Mouse (Mus musculus) limb, embryonic 11.5 days (tissue): Measurements from ENCODE around the gene Tmeff2. TPM values are rescaled to one million over a fixed set of nuclear protein-coding genes. Genes with fewer than 3 reads are reported as not detected.

ENCODE experiments used
- ATAC-seq: fragments of 200-750 bp; cut with Nextera tagmentation; 2 replicates; pipeline ENCODE4 v1.8.0; 2017; ENCODE audit warnings: low read depth; ENCODE audit not compliant: insufficient number of reproducible peaks, low FRiP score, low TSS enrichment
- DNase-seq: peaks from one replicate; pipeline ENCODE4 v3.0.0-alpha.2; 2015; ENCODE audit warnings: low spot score
- H3K27ac ChIP-seq: fragments of 300-500 bp; sonication (generic); replicated peaks from 2 replicates; pipeline ENCODE4 v1.5.1; 2014; ENCODE audit warnings: low read depth, mild to moderate bottlenecking, low read length
- H3K27me3 ChIP-seq: fragments of 300-500 bp; sonication (generic); 2 replicates; pipeline ENCODE4 v1.6.1; 2014; ENCODE audit warnings: mild to moderate bottlenecking, low read length, mixed read lengths; ENCODE audit not compliant: control insufficient read depth, insufficient read depth
- H3K36me3 ChIP-seq: fragments of 300-500 bp; sonication (generic); 2 replicates; pipeline ENCODE4 v1.6.1; 2014; ENCODE audit warnings: mild to moderate bottlenecking, low read length, moderate library complexity, mixed read lengths; ENCODE audit not compliant: control insufficient read depth, insufficient read depth
- H3K4me1 ChIP-seq: fragments of 300-500 bp; sonication (generic); 2 replicates; pipeline ENCODE4 v1.6.1; 2014; ENCODE audit warnings: low read length, mixed read lengths; ENCODE audit not compliant: control insufficient read depth, insufficient read depth
- H3K4me2 ChIP-seq: fragments of 300-500 bp; sonication (generic); 2 replicates; pipeline ENCODE4 v1.6.1; 2014; ENCODE audit warnings: low read depth, mild to moderate bottlenecking, moderate library complexity; ENCODE audit not compliant: severe bottlenecking
- H3K4me3 ChIP-seq: fragments of 300-500 bp; sonication (generic); 2 replicates; pipeline ENCODE4 v1.5.1; 2014; ENCODE audit warnings: low read depth, low read length
- H3K9ac ChIP-seq: fragments of 300-500 bp; sonication (generic); 2 replicates; pipeline ENCODE4 v1.6.1; 2014; ENCODE audit warnings: mild to moderate bottlenecking, low read length
- H3K9me3 ChIP-seq: fragments of 300-500 bp; sonication (generic); 2 replicates; pipeline ENCODE4 v1.6.1; 2016; ENCODE audit warnings: low read length; ENCODE audit not compliant: control insufficient read depth
- WGBS: fragments of 180-500 bp; shearing (Covaris S2); extraction: QIAGEN DNeasy Blood & Tissue Kit; methylation state at CpG from one replicate; pipeline ENCODE4 v1.1.7; 2014; 5-methylcytosine and 5-hydroxymethylcytosine counted together
- polyA plus RNA-seq: library from polyadenylated mRNA; unstranded; fragments of >200 nt; fragmentation: Nextera tagmentation; extraction: Ambion mirVana; gene quantifications from 2 replicates; pipeline ENCODE4 v1.2.1, GENCODE M21; 2014

Gene Tmeff2
- polyA plus RNA-seq, 1 experiment from 2014 or later, result 3.5 TPM

DNA sequence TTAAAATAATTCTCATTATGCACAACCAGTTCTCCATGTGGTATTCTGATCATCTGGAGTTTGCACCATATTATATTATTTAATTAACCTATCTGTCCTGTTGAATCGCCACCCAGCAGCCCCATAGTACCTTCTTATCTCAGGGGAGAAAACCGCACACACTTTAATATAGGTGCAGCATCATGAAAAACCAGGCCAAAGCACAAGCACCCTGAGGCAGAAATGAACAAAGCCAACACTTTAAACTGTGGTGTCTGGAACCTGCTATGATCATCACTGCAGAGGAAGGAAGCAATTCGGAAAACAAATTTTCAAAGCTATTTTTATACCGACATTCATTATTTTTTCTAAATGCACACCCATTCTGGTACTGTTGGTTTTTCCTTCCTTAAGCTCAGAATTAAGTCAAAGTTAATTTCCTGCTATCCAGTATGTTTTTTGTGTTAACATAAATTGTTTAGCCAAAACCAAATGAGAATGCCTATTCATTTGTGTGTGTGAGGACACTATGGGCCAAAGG lies 206.0 kb downstream of the Tmeff2 start:
- no peak overlapping the region for H3K9ac ChIP-seq
- H3K9me3 ChIP-seq, result no peaks in the 10 kb centered on the region
- ATAC-seq (no peak), DNase-seq (no peak)
- H3K4me2 ChIP-seq, result no peak overlapping the region
- H3K4me1 ChIP-seq, result no peaks in the 10 kb centered on the region
- no peaks in the 10 kb centered on the region for H3K27me3 ChIP-seq
- no peaks in the 10 kb centered on the region for H3K36me3 ChIP-seq
- no peak overlapping the region for H3K4me3 ChIP-seq
- no peak overlapping the region for H3K27ac ChIP-seq
- 90% methylated on average over 4 of the region's 4 CpGs for WGBS

DNA sequence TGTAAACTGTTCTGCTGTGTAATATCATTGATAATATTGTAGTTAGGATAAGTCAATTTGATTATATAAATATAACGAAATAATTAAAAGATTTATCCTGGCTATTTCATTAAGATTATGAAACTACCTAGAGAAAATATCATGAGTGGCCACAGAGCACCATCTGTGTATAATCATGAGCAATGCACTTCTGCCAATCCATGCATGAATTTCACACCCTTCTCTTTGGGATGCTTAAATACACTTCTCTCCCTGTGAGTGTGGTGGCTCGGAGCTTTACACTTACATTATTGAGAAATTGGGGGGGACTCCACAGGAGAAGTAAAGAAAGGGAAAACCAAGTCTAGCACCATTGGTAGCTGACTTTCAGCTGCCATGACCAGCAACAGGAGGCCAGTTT lies 206.9 kb downstream of the Tmeff2 start:
- DNase-seq, result no peak
- ATAC-seq, result no peak
- H3K4me3 ChIP-seq, result no peak overlapping the region
- H3K4me1 ChIP-seq, result no peaks in the 10 kb centered on the region
- no peaks in the 10 kb centered on the region for H3K36me3 ChIP-seq
- WGBS, result 77% methylated on average over 2 of the region's 2 CpGs
- H3K27me3 ChIP-seq, result no peaks in the 10 kb centered on the region
- H3K4me2 ChIP-seq, result no peak overlapping the region
- H3K9me3 ChIP-seq, result no peaks in the 10 kb centered on the region
- H3K9ac ChIP-seq, result no peak overlapping the region
- no peak overlapping the region for H3K27ac ChIP-seq

DNA sequence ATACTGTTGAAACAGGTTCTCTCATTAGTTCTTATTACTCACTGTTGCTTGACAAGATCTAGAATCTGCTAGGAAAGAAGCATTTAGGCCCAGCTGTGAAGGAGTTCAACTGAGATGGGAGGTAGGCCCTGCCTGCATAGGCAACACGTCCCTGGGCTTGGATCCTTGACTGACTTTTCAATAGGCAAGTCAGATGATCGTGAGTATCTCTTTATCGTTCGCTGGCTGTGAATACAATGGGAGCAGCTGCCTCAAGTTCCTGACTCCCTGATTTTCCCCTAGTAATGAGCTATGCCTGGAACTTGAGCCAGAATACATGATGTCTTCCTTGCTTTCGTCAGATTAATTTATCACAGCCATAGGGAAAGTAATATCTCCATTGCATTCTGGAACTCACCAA lies 214.3 kb downstream of the Tmeff2 start:
- no peak overlapping the region for H3K27ac ChIP-seq
- no peaks in the 10 kb centered on the region for H3K4me1 ChIP-seq
- DNase-seq, result no peak
- H3K4me3 ChIP-seq, result no peak overlapping the region
- no peak overlapping the region for H3K9ac ChIP-seq
- no peaks in the 10 kb centered on the region for H3K9me3 ChIP-seq
- H3K27me3 ChIP-seq, result no peaks in the 10 kb centered on the region
- ATAC-seq, result no peak
- no peaks in the 10 kb centered on the region for H3K36me3 ChIP-seq
- H3K4me2 ChIP-seq, result no peak overlapping the region
- whole genome bisulfite sequencing, result 89% methylated on average over 5 of the region's 5 CpGs

DNA sequence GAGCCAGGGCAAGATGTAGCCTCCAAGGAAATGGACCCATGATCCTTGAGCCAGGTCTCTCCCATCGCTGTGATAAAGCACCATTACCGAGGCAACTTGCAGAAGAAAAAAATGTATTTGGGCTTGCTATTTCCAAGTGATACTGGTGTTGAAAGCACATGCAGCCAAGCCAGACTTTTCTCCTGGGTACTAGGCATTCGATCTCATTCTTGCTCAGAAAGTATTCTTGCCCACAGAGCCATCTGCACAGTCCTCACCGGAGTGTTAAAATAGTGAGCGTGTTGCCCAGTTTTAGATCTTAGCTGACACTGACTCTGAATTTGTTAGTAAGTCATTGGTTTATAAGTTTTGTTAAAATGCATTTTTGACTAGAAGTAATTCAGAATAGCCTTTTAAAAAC lies 215.3 kb downstream of the Tmeff2 start:
- no peak overlapping the region for H3K4me3 ChIP-seq
- H3K4me2 ChIP-seq, result no peak overlapping the region
- WGBS, result 83% methylated on average over 5 of the region's 5 CpGs
- no peak for ATAC-seq
- H3K27ac ChIP-seq, result no peak overlapping the region
- no peaks in the 10 kb centered on the region for H3K4me1 ChIP-seq
- H3K9ac ChIP-seq, result no peak overlapping the region
- no peak for DNase-seq
- no peaks in the 10 kb centered on the region for H3K36me3 ChIP-seq
- no peaks in the 10 kb centered on the region for H3K27me3 ChIP-seq
- no peaks in the 10 kb centered on the region for H3K9me3 ChIP-seq

DNA sequence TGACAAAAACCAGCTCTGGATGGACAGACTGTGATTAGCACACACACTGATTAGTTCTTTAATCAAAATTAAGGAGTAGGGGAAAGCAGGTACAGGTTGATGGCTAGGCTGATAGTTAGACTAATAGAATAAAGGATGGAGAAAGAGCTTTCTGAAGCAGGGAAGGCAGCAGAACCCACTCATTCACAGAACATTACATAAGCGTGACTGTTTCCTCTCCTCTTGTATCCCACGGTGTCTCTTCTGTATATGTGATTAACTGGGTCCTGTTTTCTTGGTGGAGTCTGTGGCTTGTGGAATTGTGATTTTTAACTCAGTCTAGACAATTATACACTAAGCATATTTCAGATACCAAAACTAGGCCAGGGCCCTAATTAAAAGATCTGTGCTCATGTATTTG lies 217.4 kb downstream of the Tmeff2 start:
- H3K36me3 ChIP-seq, result no peaks in the 10 kb centered on the region
- no peak overlapping the region for H3K9ac ChIP-seq
- H3K4me2 ChIP-seq, result no peak overlapping the region
- no peak overlapping the region for H3K27ac ChIP-seq
- 88% methylated on average over 2 of the region's 2 CpGs for WGBS
- H3K4me1 ChIP-seq, result no peaks in the 10 kb centered on the region
- H3K4me3 ChIP-seq, result no peak overlapping the region
- H3K27me3 ChIP-seq, result no peaks in the 10 kb centered on the region
- DNase-seq (no peak), ATAC-seq (no peak)
- H3K9me3 ChIP-seq, result no peaks in the 10 kb centered on the region

DNA sequence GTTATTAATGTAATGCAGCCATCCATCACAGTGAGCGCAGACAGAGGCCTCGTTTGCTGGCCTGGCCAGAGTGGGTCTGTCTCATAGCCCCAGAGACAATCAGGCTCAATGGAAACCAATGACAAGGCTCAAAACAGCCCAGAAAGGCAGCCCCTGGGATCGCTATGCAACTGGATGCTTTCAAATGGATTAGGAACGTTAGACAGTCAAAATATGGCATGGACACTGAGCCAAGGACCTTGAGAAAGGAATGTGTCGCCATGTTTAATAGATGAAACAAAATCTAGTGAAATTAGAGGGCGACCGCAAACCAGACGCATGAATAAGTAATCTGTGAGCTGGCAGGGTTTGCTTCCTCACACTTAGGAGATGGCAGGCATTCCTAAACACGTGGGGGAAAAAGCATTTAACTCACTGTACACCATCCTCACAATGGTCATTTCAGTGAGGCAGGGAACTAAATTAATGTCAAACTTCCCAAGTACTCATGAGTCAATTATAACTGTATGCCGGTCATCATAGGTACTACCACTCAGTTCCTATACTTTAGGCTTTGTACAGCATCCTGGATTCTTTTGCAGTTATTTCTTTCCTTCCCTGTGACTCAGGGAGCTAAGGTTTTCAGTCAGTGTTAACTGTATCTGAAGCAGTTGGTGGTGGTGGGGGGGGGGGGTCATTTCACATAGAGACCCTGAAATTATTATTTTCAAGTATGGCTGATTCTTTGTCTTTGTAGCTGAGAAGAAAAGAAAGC lies 225.4 kb downstream of the Tmeff2 start:
- no peak overlapping the region for H3K9ac ChIP-seq
- H3K4me2 ChIP-seq, result no peak overlapping the region
- DNase-seq (no peak), ATAC-seq (no peak)
- H3K27ac ChIP-seq, result no peak overlapping the region
- H3K27me3 ChIP-seq, result no peaks in the 10 kb centered on the region
- H3K9me3 ChIP-seq, result no peaks in the 10 kb centered on the region
- H3K36me3 ChIP-seq, result no peaks in the 10 kb centered on the region
- H3K4me1 ChIP-seq, result no peaks in the 10 kb centered on the region
- 71% methylated on average over 10 of the region's 10 CpGs for WGBS
- no peak overlapping the region for H3K4me3 ChIP-seq

DNA sequence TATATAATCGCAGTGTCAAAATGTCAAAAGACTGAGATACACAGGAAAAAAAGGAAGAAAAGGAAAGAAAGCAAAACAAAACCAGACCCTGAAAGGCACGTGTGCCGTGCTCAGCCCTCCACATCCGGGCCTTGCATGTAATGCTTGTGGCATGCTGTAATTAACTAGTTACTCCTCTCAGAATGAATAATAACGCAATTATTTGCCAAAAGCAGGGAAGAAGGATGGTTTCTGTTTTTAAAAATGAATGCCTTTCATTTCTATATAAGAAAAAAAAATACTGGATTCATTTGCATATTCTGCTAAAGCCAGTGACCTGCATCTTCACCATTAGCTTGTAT lies 225.9 kb downstream of the Tmeff2 start:
- Histone ChIP-seq H3K9ac (no peak overlapping the region), H3K27me3 (no peaks in the 10 kb centered on the region), H3K9me3 (no peaks in the 10 kb centered on the region), H3K4me1 (no peaks in the 10 kb centered on the region), H3K27ac (no peak overlapping the region), H3K36me3 (no peaks in the 10 kb centered on the region), H3K4me3 (no peak overlapping the region), H3K4me2 (no peak overlapping the region)
- DNase-seq, result no peak
- no peak for ATAC-seq
- 79% methylated on average over 5 of the region's 5 CpGs for WGBS

DNA sequence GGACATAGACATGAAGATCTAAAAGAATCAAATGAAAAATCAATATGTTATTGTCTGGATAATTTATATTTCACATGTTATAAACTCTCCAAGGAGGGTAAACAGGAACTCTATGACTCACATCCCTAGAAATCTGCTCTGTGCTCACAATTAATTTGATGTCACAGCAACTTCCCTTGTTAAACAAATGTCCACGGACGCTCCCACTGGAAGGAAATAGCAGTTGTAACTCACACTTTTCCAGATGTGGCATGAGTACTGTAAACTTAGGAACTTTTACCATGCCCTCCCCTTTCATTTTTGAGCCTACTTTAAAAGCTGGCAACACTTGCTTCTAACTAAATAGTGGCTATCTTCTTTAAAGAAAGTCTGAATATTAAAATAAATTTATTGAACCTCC lies 236.3 kb downstream of the Tmeff2 start:
- Histone ChIP-seq H3K36me3 (no peaks in the 10 kb centered on the region), H3K4me3 (no peak overlapping the region), H3K27ac (no peak overlapping the region), H3K9ac (no peak overlapping the region), H3K4me2 (no peak overlapping the region), H3K4me1 (peaks cover 3% of the 10 kb centered on the region; the same call in 1 of the 2 replicates), H3K9me3 (no peaks in the 10 kb centered on the region), H3K27me3 (no peaks in the 10 kb centered on the region)
- 27% methylated on average over 2 of the region's 2 CpGs for WGBS
- ATAC-seq, result no peak
- no peak for DNase-seq

DNA sequence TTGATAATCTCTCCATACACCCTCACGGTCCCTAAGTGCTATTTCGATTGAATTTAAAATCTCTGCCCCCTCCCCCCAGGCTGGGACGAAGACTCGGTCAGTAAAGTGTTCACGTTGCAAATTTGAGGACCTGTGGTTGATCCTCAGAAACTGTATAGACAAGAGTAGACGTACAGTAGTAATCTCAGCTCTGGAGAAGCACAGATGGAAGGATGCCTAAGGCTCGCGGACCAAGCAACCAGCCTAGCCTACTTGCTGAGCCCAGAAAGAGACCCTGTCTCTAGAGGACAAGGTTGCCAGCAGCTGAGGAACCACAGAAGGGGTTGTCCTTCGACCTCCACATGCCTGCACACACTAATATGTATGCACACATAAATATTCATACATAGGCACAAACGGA lies 239.2 kb downstream of the Tmeff2 start:
- ATAC-seq (no peak), DNase-seq (no peak)
- Histone ChIP-seq H3K36me3 (no peaks in the 10 kb centered on the region), H3K4me2 (no peak overlapping the region), H3K4me1 (peaks cover 3% of the 10 kb centered on the region; the same call in 1 of the 2 replicates), H3K4me3 (no peak overlapping the region), H3K9ac (no peak overlapping the region), H3K9me3 (no peaks in the 10 kb centered on the region), H3K27ac (no peak overlapping the region), H3K27me3 (no peaks in the 10 kb centered on the region)
- WGBS, result 83% methylated on average over 10 of the region's 10 CpGs
